Mouse (Mus musculus) heart, adult 11 months (tissue): Measurements from ENCODE around the gene Asic1.
"Not testable (repeated sequence)": the region's sequence is repeated elsewhere in the genome, so short reads cannot be mapped to it uniquely, and the experiment has no call there.

Experiments
- DNase-seq: peaks from one replicate; pipeline ENCODE4 v3.0.0; 2022

Gene Asic1

DNA sequence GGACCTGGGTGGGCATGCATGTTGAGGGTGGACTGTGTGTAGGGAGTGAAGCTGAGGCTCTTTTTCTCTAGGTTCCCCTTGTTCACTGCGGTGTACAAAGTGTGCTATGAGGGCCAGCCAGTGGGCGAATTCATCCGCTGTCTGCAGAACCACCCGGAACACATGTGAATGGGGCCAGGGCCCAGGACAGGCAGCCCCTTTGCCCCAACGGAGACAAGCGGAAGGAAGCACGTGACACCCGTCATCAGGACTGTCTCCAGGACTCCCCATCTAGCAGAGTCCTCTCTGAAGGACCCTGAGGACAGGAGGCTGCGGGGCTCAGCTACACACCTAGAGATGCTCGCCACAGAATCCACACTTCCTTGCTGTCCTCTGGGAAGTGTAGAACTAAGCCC, 52.9 kb downstream of the Asic1 start:
- peak; percentile 95 for DNase-seq

DNA sequence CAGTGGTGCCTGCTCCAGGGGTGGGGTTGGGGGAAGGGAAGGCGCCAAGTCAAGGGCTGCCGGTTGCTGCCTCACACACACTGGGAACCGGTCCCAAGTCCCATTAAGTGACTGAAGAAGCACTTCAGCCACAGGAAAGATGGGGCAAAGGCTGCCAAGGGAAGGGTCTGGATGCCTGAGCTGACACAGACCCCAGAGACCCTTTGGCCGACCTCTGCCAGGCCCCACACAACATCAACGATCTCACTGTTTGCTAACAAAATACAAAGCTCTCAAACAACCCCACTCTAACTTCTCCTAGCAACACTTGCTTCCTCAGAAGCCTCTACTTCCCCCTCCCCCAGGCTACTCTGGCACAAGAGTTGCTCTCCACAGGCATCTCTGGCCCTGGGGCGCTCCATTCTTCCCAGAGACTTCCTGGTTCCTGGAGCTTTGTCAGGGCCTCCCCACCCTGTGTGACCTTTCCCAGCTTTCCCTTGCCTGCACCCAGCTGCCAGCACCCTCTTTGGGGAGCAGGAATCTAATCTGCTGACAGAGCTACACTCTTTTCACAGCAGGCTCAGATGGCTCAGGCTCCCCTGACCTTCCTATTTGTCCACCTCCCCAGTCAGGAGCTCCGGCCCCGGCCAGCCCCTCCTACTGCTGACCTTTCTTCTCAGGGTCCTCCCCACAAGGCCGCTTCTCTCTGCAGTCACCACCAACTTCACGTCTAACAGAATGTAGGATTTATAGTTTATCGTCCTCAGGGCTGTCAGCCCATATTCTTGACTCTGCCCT, 53.5 kb downstream of the Asic1 start:
- peak; percentile 99 for DNase-seq

DNA sequence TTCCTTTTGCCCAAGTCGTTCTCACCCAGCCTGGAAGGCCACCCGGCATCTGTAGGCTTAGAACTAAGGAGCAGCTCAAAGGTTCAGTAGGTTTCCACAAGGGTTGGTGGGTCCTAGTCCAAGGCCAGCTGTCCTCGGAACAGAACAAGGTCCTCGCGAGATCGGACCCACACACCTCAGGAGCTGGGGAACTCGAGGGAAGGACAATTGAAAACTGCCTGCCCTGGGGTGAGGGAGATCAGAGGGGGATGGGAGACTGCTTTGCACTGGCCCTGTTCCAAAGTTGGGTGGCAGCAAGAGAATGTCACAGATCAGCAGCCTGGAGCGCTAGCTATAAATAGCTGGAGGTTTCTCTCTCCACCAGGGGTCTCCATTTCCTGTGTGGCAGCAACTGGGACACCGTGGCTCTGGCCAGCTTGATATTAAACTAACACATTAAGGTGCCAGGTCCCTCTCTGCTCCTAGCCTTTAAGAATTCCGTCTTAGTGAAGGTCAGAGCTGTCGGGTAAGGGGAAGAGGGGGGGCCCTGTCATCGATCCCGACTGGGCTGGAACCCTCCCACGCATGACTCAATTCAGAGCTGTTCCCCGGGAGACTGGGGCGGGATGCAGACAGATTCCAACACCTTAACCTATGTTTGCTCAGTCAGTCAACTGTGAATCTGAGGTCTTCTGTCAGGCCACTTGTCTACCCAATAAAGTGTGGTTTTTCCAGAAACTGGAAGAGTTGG, 54.3 kb downstream of the Asic1 start:
- peak; percentile 98 for DNase-seq

DNA sequence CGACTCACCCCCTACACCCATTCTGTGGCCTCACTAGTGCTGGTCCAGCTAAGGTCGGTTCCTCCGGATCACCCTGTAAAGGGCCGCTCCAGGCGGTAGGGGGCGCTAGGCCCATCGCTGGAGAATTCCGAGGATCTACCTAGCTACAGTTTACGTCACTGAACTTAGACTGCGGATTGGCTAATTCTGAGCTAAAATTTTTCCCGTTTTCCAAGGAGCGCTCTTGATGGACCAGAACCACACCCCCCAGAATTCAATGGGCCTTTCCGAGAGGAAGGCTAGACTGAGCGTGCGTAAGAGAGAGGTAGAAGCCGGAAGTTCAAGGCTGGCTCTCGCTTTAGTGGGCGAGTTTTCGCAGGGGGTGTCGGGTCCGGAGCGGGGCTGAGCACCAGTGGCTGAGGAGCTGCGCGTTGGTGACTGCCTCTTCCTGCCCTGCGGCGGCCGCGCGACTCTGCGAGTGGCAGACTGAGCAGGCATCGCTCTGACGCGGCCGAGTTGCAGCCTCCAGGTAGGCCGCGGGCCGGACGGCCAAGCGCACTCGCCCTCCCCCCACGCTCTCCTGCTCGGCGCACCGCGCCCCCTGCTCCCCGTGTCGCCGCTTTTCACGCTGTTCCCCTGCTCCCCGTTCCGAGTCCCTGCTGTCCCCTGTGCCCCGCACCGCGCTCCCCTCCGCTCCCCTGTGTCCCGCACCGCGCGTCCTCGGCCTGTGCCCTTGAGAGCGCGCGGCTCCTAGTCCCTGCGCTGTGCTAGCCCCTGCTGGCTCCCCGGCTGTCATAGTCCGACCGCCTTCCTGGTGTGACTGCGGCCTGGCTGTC, 55.4 kb downstream of the Asic1 start, which contains the start of gene Cox14:
Gene Cox14, plus strand, starts transcription at position 278 of the 815 bp plus-strand sequence.
- DNase-seq, result peak; percentile 100

DNA sequence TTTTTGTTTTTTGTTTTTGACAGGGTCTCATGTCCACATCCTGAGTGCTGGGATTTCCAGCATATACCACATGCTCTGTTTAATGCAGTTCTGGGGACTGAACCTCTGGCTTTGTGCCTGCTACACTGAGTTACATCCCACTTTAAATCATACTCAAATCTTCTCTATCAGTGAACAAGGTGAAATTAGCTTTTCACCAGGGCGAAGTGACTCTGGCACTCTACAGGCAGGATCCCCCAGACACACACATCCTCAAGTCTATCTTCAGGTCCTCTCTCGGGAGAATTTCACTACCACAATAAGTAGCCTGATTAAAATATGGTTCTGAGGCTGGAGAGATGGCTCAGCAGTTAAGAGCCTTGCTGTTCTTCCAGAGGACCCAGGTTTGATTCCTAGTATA, 56.4 kb downstream of the Asic1 start:
- no peak for DNase-seq

DNA sequence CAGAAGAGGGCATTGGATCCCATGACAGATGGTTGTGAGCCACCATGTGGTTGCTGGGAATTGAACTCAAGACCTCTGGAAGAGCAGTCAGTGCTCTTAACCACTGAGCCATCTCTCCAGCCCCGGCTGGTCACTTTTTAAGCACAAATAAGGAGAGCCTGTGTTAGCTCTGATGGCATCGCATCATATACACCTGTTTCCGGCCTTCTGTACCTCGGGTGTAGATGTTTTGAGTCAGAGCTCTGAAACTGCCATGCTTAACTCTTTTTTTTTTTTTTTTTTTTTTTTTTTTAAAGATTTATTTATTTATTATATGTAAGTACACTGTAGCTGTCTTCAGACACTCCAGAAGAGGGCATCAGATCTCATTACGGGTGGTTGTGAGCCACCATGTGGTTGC, 56.9 kb downstream of the Asic1 start:
- not testable (repeated sequence) for DNase-seq

DNA sequence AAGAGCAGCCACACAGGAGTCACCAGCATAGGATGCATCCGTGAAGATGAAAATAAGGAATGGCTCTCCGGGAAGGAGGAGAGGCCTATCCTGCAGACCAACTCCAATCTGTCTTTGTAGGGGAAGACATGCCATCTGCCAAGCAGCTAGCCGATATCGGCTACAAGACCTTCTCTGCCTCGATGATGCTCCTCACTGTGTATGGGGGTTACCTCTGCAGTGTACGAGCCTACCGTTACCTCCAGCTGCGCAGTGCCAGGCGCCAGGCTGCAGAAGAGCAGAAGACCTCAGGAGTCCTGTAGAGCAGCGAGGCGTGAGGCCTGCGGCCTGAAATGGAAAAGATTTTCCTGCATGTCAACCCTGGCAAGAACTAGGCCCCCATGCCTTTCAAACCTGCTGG, 57.4 kb downstream of the Asic1 start:
- no peak for DNase-seq

DNA sequence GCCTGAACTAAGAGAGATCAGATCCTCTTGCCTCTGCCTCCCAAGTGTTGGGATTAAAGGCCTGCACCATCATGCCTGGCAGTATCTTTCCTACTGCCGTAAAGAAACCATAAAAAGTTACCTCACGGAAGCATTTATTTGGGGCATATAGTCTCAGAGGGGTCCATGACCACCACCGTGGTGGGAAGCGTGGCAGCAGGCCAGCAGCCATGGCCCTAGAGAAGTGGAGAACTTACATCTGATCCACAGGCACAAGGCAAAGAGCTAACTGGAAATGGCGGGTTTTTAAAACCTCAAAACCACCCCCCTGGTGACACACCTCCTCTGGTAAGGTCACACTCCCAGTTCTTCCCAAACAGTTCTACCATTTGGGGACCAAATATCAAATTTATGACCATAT, 58.0 kb downstream of the Asic1 start:
- DNase-seq, result peak; percentile 92

DNA sequence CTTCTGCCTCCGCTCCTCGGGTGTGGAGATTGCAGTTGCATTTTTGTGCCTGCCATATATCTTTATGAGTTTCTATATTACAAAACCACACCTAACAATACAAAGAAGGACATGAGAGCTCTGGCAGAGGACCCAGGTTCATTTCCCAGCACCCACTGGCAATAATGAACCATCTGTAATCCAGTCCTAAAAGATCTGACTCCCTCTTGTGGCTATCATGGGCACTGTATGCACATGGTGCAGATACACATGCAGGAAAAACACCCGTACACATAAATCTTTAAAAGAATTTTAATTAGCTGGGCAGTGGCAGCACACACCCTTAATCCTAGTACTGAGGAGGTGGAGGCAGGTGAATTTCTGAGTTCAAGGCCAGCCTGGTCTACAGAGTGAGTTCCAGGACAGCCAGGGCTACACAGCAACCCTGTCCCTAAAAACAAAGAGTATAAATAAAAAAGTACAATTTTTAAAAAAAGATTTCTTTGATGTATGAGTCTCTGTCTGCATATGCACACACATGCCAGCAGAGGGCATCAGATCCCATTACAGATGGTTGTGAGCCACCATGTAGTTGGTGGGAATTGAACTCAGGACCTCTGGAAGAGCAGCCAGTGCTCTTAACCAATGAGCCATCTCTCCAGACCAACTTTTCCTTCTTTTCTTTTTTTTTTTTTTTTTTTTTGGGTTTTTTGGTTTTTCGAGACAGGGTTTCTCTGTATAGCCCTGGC, 59.1 kb downstream of the Asic1 start:
- DNase-seq, result no peak

DNA sequence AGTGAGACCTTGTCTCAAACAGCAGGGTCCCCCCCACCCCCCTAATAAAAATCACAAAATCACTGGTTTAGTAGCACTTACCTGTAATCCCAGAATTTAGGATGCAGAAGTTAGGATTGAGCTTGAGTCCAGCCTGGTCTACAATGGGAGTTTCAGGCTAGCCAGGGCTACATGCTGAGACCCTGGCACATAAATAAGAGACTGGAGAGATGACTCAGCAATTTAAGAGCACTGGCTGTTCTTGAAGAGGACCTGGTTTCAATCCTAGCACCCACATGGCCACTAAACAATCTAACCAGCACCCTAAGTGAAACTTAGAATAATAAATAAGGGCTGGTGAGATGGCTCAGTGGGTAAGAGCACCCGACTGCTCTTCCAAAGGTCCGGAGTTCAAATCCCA, 61.0 kb downstream of the Asic1 start:
- DNase-seq, result no peak

DNA sequence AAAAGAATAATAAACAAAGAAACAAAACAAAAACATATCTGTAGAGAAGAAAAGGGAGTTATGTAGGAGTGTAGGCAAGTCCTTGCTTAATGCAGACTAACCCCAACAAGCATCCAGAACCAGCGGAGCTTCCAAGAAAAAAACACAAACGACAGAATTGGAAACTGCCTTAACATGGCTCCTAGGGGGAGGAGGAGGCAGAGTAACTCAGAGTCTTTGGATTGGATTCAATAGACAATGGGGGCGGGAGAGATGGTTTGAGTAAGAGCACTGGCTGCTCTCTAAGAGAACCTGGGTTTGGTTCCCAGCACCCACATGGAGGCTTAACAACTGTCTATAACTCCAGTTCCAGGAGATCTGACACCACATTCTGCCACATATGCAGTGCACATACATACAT, 61.5 kb downstream of the Asic1 start:
- no peak for DNase-seq

DNA sequence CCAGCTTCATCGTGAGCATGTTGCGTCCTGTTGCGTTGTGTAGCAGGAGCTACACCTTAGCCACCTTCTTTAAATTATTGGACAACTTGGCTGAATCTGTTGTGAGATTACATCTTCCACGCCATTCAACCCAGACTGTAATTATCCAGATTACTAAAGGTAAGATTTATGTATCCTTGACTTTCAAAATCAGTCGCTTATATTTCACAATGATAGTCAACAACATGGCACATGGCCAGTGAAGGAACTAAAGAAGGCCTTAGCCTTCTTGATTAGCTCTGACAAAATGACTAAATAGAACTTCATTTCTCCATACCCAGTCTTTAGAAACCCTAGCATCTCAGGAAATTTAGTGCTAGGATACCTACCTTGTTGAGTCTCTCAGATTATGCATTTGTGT, 63.0 kb downstream of the Asic1 start:
- no peak for DNase-seq

DNA sequence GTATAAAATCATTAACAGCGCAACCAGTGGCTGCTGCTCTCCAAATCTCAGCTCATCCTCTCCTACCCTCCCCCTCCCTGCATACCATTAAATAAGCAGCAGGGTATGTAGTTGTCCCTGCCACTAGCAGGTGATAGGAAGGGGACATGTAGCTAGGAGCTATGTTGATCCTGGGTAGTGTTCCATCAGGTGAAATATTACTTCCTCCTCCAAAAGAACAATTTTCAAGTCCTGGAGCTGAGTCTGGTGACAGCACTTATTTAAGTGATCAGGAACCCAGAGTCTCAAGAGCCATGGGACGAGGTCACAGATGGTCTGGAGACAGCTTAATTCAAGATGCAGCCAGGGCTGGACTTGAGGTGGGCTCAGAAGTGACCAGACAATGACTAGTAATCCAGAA, 65.5 kb downstream of the Asic1 start:
- DNase-seq, result peak; percentile 100

DNA sequence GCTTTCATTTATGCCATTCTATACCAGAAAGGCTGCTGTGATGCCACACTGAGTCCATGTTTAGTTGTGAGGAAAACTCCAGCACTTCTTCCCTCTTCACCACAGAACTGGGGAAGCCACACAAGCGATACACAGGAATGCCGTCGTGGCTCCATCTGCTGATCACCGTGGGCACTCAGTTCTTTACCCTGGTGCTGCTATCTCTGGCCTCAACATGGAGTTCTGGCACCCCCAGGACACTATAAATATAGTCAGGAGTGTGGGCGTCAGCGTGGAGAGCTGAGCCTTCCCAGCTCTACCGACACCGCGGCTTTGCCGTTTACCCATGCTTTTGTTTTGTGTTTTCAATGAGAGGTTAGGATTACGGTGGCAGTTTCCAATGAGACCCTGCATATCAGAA, 66.5 kb downstream of the Asic1 start:
- DNase-seq, result no peak

DNA sequence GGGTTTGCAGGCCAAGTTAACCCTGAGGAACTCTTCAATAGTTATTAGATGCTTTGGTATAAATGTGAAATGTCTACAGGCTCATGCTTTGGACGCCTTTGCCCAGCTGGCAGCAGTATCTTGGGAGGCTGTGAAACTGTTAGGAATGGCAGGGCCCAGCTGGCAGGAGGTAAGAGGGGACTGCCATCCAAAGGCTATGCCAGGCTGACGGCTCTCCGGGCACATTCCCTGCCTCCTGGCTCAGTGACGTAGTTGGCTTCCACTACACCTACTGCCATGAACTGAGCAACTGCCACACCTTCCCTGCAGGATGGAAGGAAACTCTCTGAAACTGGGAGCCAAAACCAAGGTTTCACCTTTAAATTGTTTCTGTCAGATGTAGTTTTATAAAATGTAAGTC, 70.1 kb downstream of the Asic1 start:
- DNase-seq, result peak; percentile 93
